Mouse (Mus musculus): ENCODE data around the gene Anks1b. TPM values are rescaled to one million over a fixed set of nuclear protein-coding genes. Genes with fewer than 3 reads are reported as not detected.

The Anks1b gene
- total RNA-seq, 2 experiments from 2014 or later, result 0.29 to 0.78 TPM

DNA sequence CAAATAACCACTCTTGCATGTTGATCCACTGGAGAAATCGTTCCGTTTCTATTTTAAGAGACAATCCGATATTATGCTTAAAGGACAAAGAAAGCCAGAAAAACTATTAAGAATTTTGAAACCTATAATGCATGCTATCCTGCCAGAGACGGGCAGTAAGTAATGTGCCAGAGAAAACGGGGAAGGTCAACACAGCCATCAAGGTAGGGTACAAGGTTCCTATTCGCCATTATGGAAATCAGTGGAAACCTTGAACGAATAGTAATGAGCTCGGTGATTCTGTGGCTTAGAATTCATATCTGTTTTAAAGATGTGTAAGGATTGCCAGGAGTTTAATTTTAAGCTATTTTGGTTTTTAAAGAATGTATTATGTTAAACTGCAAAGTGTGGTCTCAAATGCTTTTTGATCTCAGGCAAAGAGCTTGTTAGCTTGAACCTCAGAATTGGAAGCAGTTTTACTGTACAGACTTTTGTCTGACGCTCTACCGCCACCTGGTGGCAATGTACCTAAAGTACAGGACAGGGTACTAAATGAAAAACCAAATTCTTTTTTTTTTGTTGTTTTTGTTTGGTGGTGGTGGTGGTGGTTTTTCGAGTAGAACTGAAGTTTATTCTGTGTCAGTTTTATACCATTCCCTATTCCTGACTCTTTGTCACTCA is 816.7 kb downstream of the Anks1b start:
- intact Hi-C loops (cut with DNase I; ENCODE audit: low total_unique reads), result loop anchor here (5.0 to 10.0 kb wide), 3 partner anchors 315 to 608 kb away; no protein-coding TSS in a partner anchor
- peak; percentile 66 for DNase-seq

DNA sequence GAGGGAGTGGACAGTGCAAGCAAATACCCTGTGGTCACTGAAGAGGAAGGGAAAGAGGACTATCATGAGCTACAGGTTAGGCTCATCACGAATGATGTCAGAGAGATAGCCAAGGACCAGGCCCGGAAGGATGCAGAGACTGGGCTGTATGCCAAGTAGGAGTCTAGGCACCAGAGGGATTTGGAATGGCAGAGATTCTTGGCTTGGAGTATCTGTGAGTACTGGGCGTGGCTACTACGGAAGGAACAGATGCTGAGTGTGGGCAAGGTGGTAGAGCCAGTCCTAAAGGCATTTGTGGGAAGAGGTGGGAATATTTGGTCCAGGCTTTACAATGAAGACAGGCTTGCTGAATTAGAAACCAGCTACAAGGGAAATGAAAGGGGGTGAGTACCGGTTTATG is 823.4 kb downstream of the Anks1b start:
- intact Hi-C loops (cut with DNase I; ENCODE audit: low total_unique reads), result loop anchor here (10.0 kb wide), 1 partner anchor 542 kb away; no protein-coding TSS in a partner anchor

DNA sequence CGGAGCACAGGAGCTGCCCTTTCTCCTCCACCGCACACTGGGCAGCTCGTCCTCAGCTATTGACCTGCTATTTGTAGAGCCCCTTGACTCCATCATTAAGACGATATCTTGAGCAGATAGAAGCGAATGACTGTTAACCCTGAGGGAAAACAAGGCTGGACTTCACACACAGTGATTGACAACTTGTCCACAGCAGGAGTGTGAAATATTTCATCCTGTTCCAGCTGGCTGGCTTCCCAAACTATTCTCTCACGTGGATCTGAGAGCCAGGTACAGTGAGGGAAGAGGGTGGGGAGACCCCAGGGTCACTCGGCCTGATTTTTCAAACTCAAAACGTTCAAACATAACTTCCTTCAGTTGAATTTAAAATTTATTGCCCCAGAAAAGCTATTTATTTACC is 824.1 kb downstream of the Anks1b start:
- intact Hi-C loops (cut with DNase I; ENCODE audit: low total_unique reads), result loop anchor here (10.0 kb wide), 1 partner anchor 543 kb away; no protein-coding TSS in a partner anchor
- no peak for DNase-seq

More for the DNA sequence above, 823.4 kb downstream of the Anks1b start:
- DNase-seq, result no peak

DNA sequence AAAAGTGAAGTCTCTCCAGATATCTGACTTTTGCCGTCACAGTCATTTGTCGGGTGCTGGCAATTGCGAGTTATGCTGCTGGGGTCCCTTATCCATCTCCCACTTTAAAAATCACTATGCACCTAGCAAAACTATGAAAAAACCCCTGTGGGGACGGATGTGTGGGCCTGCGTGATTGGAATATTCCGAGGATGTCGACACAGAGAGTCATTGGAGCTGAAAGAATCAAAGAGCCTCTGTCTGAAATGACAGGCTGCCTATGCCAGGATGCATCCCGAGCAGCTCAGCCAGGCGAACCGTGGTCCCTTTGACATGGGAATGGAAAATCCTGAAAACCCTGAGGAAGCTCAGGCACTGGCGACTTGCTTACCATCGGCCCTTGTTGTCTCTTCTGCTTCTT is 825.9 kb downstream of the Anks1b start:
- DNase-seq, result no peak
- intact Hi-C loops (cut with DNase I; ENCODE audit: low total_unique reads), result loop anchor here (10.0 kb wide), 1 partner anchor 544 kb away; no protein-coding TSS in a partner anchor

DNA sequence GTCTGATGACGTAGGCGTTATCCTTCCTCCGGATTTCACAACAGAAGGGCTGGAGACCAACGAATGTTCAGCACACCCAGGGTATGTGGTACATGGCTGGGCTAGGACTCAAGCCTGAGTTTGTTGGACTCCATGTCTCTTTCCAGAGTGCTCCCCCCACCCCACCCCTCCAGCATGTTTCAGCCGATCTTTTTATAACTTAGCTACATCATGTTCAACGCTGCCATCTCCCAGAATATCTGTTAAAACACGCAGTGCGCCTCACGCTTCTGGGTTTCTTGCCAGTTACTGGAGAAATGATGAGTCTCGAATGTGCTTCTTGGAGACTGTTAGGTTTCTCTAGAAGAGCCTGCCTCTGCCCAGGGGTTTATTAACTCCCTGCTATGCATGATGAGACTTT is 831.3 kb downstream of the Anks1b start:
- DNase-seq, result no peak
- intact Hi-C loops (cut with DNase I; ENCODE audit: low total_unique reads), result no loop called here

- intact Hi-C loops (cut with DNase I; ENCODE audit: low total_unique reads), result no loop called here
- DNase-seq, result no peak
These were observed 835.7 kb downstream of the Anks1b start for GRCm38 (mm10) chr10:90708822-90709601.

DNA sequence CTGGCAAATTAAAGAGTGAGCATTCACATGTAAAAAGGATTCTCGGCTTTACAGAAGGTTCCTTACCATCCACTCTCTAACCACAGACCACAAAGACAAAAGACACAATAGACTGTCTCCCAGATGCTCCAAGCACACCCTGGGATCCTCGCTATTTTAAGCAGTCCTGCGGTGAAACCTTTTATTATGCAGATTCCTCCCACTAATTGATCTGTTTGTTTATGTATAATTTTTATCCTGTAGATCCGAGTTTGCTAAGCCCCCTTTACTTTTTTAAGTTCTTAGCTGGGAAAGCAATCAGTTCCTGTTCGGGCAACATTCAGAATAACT is 836.3 kb downstream of the Anks1b start:
- intact Hi-C loops (cut with DNase I; ENCODE audit: low total_unique reads), result no loop called here

DNA sequence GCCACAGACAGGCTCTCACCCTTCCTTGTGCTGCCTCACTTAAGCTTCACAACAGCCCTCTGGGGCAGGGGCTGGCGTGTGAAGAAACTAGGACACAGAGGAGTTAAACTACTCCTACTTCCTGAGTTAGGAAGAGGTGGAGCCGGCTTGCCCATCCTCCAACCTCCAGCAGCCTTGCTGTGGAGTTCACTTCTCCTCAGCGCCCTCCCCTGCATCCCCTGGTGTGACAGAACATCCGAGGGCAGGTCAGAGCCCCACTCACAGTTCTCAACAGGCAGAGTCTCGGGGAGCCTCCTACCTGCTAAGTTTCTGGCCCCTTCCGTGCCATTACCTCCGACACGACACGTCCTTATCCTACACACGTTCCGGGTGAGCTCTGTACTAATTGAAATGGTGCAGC is 844.7 kb downstream of the Anks1b start:
- intact Hi-C loops (cut with DNase I; ENCODE audit: low total_unique reads), result loop anchor here (2.0 kb wide), 1 partner anchor 23 kb away; no protein-coding TSS in a partner anchor
- no peak for DNase-seq

More for the DNA sequence above, 836.3 kb downstream of the Anks1b start:
- DNase-seq, result no peak

- no peak for DNase-seq
- intact Hi-C loops (cut with DNase I; ENCODE audit: low total_unique reads), result loop anchor here (2.0 kb wide), 1 partner anchor 22 kb away; no protein-coding TSS in a partner anchor
These were observed 845.4 kb downstream of the Anks1b start for GRCm38 (mm10) chr10:90718684-90719083.

DNA sequence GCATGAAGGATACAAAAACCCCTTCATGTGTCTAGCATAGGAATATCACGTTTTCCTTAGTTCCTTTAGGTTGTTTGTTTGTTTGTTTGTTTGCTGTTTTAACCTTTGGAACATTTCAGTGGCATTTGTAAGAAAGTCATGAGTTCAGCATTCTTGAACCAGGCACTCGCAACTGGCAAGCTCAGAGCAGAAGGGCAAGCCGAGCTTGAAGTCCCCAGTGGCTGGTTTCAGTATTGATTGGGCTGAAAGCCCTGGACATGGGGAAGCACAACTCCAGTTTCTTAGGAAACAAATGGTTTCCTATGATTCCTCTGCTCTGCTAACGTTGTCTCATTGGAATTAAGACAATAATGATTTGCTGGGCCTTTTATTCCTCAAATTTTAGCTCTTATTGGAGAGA is 846.7 kb downstream of the Anks1b start:
- no peak for DNase-seq
- intact Hi-C loops (cut with DNase I; ENCODE audit: low total_unique reads), result loop anchor here (2.0 kb wide), 1 partner anchor 21 kb away; no protein-coding TSS in a partner anchor

GRCm38 (mm10) chr10:90723071-90723494 is 849.8 kb downstream of the Anks1b start:
- DNase-seq, result peak; percentile 10
- intact Hi-C loops (cut with DNase I; ENCODE audit: low total_unique reads), result no loop called here

- DNase-seq, result no peak
- intact Hi-C loops (cut with DNase I; ENCODE audit: low total_unique reads), result no loop called here
These were observed 850.6 kb downstream of the Anks1b start for GRCm38 (mm10) chr10:90723941-90724341.

- intact Hi-C loops (cut with DNase I; ENCODE audit: low total_unique reads), result no loop called here
- DNase-seq, result no peak
These were observed 851.6 kb downstream of the Anks1b start for GRCm38 (mm10) chr10:90724931-90725330.

GRCm38 (mm10) chr10:90728401-90729358 is 855.4 kb downstream of the Anks1b start:
- DNase-seq, result peak; percentile 53
- intact Hi-C loops (cut with DNase I; ENCODE audit: low total_unique reads), result loop anchor here (2.0 kb wide), 1 partner anchor 304 kb away; no protein-coding TSS in a partner anchor

DNA sequence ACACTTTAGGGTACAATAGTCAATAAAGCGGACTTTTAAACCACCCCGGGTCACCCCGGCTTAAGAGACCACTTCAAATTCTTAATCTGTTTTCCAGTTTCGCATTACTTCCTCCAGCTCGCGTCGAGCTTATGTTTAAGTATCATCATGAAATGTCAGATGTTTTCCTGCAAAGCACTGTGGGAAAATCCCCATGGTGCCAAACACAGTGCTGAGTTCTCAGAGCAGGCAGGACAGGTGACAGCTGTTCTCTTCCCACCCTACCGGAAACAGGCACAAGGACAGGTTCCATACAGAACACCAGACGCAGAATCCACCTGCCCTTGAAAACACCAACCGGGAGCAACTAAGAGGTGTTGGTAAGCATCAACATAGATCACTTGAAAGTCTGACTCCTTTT is 856.2 kb downstream of the Anks1b start:
- DNase-seq, result no peak
- intact Hi-C loops (cut with DNase I; ENCODE audit: low total_unique reads), result loop anchor here (2.0 kb wide), 1 partner anchor 303 kb away; no protein-coding TSS in a partner anchor

DNA sequence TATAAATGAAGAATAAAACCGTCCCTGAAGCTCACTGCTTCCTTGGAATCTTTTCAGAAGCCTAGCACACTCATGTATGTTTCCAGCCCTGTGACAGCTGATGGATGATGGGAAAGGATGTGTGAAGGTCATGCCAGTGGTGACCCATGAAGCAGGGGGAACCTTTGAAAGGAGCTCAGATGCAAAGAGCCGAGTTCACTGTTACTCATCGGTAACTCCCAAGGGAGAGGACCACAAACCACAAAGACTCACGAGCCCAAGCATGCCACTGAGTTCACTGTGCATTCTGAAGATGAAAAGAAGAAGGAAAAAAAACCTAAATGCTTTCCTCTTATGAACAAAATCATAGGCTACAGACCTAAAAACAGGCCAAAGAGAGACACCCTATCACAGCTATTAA is 859.5 kb downstream of the Anks1b start:
- no peak for DNase-seq
- intact Hi-C loops (cut with DNase I; ENCODE audit: low total_unique reads), result no loop called here

- DNase-seq, result no peak
These were observed 860.3 kb downstream of the Anks1b start for GRCm38 (mm10) chr10:90733632-90734031.

DNA sequence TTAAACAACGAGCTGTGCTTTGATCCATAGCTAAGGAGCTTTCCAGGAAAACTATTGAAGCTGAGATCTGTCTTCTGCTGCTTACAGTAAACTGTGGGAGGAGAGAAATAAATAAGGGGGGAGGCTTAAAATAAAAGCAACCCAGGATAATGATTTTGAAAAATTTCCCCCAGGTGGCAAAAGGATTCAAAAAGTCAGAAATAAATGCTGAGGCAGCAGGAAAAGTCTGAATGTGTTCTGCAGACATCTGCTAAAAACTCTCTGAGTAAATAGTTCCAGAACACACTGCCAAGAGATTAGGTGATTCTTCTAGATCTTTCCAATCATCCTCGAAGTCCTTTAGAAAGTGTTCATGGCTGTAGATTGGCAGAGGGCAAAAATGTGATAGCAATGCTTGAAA is 865.2 kb downstream of the Anks1b start:
- DNase-seq, result no peak
- intact Hi-C loops (cut with DNase I; ENCODE audit: low total_unique reads), result no loop called here

More at GRCm38 (mm10) chr10:90733632-90734031, 860.3 kb downstream of the Anks1b start:
- intact Hi-C loops (cut with DNase I; ENCODE audit: low total_unique reads), result no loop called here

- DNase-seq, result no peak
- intact Hi-C loops (cut with DNase I; ENCODE audit: low total_unique reads), result loop anchor here (2.0 kb wide), 1 partner anchor 22 kb away; no protein-coding TSS in a partner anchor
These were observed 867.6 kb downstream of the Anks1b start for GRCm38 (mm10) chr10:90740956-90741355.
